Mouse (Mus musculus) ES-Bruce4 (cell line): ENCODE measurements around the gene E330017A01Rik.
"Not testable (repeated sequence)": the region's sequence is repeated elsewhere in the genome, so short reads cannot be mapped to it uniquely, and the experiment has no call there.

ENCODE experiments used
- CTCF ChIP-seq: IDR thresholded peaks from one replicate; pipeline ENCODE4 v1.8.1; 2011; ENCODE audit warnings: low read depth, low read length
- POLR2A ChIP-seq: IDR thresholded peaks from one replicate; pipeline ENCODE4 v1.8.1; 2011; ENCODE audit warnings: low read length; ENCODE audit not compliant: insufficient read depth

GRCm38 (mm10) chr16:58665137-58665536 lies 26.6 kb upstream of the E330017A01Rik start:
- TF ChIP-seq CTCF, POLR2A: not testable (repeated sequence)
